Mouse (Mus musculus) small intestine, adult 10 weeks (tissue): ENCODE results near the gene Slc26a6. TPM values are rescaled to one million over a fixed set of nuclear protein-coding genes. Genes with fewer than 3 reads are reported as not detected.

Source experiments
- polyA plus RNA-seq: library from polyadenylated mRNA; stranded (reverse); fragments of 350-450 nt; fragmentation: Illumina TruSeq; extraction: RNeasy Lipid Tissue Mini Kit (QIAGEN cat#74804); gene quantifications from one replicate; pipeline ENCODE4 v1.2.3, GENCODE M21; 2014; ENCODE audit warnings: low replicate concordance

The Slc26a6 gene
- 23.9 TPM for polyA plus RNA-seq

GRCm38 (mm10) chr9:108852976-108853375, at the start of gene Slc26a6:
Gene Slc26a6, plus strand, starts transcription at chr9:108853283.

GRCm38 (mm10) chr9:108808163-108808665, 44.9 kb upstream of the Slc26a6 start, which contains the start of gene Nckipsd:
Gene Nckipsd, plus strand, starts transcription at chr9:108808368.

GRCm38 (mm10) chr9:108825820-108826699, 27.0 kb upstream of the Slc26a6 start, which contains the start of gene Celsr3:
Gene Celsr3, plus strand, starts transcription at chr9:108826320.

GRCm38 (mm10) chr9:108914491-108914890, 61.4 kb downstream of the Slc26a6 start, which contains the start of gene Tmem89:
Gene Tmem89, plus strand, starts transcription at chr9:108914619.

GRCm38 (mm10) chr9:108936418-108937364, 83.6 kb downstream of the Slc26a6 start, which contains the start of gene Uqcrc1:
Gene Uqcrc1, plus strand, starts transcription at chr9:108936633.

GRCm38 (mm10) chr9:108953081-108953636, 100.1 kb downstream of the Slc26a6 start, which contains the start of gene Col7a1:
Gene Col7a1, plus strand, starts transcription at chr9:108953586.

Other genes starting within 250 kb of the Slc26a6 start
- gene Arih2, start 203.9 kb upstream of the Slc26a6 start, polyA plus RNA-seq = 36.2 TPM
- 83.1 TPM for gene Slc25a20, start 191.2 kb upstream of the Slc26a6 start, polyA plus RNA-seq
- 264 TPM for gene Prkar2a, start 164.0 kb upstream of the Slc26a6 start, polyA plus RNA-seq
- gene Ip6k2, start 69.5 kb upstream of the Slc26a6 start, polyA plus RNA-seq = 206 TPM
- 0.19 TPM for gene Nckipsd, start 44.9 kb upstream of the Slc26a6 start, polyA plus RNA-seq
- gene Celsr3, start 27.0 kb upstream of the Slc26a6 start, polyA plus RNA-seq = not detected
- gene Tmem89, start 61.3 kb downstream of the Slc26a6 start, polyA plus RNA-seq = 0.82 TPM
- gene Uqcrc1, start 83.3 kb downstream of the Slc26a6 start, polyA plus RNA-seq = 42.5 TPM
- gene Col7a1, start 100.3 kb downstream of the Slc26a6 start, polyA plus RNA-seq = not detected
- gene Ucn2, start 132.7 kb downstream of the Slc26a6 start, polyA plus RNA-seq = not detected
- gene Pfkfb4, start 138.5 kb downstream of the Slc26a6 start, polyA plus RNA-seq = 2.8 TPM
- 11.5 TPM for gene Shisa5, start 185.3 kb downstream of the Slc26a6 start, polyA plus RNA-seq
- not detected for gene Trex1, start 206.5 kb downstream of the Slc26a6 start, polyA plus RNA-seq
- gene Atrip, start 220.8 kb downstream of the Slc26a6 start, polyA plus RNA-seq = 2.8 TPM
- 1.1 TPM for gene Ccdc51, start 229.2 kb downstream of the Slc26a6 start, polyA plus RNA-seq
- 1,283 TPM for gene Tma7, start 229.3 kb downstream of the Slc26a6 start, polyA plus RNA-seq
- 0.07 TPM for gene Plxnb1, start 242.1 kb downstream of the Slc26a6 start, polyA plus RNA-seq